Mouse (Mus musculus): ENCODE measurements around the gene Cd3eap. TPM values are rescaled to one million over a fixed set of nuclear protein-coding genes. Genes with fewer than 3 reads are reported as not detected.

Gene Cd3eap
- polyA plus RNA-seq, 1 experiment: 8.9 TPM

DNA sequence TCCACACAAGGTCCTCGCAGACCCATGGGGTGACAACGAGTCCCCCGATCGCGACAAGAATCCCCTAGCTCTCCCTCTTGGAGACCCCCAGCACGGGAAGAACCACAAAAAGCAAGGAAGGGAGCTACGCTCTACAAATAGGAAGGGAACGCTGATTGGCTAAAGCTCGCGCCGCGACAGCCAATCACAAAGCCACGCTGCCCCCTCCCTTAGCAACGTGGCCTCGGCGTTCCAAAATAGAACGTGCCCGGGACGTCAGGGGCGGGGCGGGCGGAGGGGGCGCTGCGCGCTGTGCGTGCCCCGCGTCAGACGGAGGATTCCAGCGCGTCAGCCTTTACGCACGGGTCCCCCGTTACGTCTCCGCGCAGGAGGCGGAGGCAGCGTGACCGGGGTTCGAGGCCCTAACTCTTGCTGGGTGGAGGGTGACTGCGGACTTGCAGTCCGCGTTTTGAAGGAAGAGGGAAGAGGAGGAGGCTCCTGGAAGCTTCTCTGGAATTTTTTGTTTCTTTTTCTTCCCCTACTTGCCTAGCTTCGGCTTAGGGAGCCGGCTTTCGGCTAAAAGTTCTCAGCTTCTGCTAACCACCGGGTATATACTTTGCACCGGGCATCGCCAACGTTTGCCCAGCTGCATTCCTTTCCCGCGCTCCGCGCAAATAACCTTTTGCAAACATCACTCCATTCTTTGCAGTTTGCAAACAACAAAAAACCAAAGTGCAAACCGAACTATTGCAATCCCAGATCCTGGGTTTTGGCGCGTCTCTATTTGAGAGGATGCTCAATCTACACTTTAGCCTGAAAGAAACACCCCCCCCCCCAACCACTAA, 50.6 kb downstream of the Cd3eap start:
- peak; percentile 86 for DNase-seq (ENCODE audit: low spot score)

DNA sequence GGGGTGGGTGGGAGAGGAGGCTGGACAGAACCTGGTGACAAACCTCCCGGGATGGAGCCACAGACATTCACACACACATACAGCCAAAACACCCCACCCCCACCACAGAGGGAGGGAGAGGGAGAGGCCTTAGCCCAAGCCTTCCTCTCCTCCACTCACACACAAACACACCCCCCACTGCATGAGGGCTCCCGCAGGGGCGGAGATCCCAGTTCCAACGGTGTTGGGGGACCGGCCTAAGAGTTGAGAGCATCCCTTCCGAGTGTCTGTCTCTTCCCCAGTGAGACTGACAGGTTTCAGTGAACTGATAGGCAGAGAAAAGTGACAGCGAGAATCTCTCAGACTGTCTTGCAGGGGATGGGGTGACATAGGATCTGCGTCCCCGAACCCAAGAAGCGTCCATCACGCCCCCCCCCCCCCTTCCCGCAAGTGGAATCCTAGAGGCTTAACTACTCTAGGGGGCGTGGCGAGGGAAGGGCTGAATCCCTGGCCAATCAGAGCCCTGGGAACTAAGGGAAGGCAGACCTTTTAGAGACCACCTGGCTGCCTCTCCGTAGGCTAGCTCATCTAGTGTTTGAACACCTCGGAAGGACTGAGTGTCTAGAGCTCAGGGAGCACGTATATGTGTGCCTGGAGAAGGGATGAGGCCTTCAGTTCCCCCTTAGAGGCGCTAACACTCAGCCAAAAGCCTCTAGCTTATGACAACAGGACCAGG, 51.4 kb downstream of the Cd3eap start:
- DNase-seq (ENCODE audit: low spot score): no peak

DNA sequence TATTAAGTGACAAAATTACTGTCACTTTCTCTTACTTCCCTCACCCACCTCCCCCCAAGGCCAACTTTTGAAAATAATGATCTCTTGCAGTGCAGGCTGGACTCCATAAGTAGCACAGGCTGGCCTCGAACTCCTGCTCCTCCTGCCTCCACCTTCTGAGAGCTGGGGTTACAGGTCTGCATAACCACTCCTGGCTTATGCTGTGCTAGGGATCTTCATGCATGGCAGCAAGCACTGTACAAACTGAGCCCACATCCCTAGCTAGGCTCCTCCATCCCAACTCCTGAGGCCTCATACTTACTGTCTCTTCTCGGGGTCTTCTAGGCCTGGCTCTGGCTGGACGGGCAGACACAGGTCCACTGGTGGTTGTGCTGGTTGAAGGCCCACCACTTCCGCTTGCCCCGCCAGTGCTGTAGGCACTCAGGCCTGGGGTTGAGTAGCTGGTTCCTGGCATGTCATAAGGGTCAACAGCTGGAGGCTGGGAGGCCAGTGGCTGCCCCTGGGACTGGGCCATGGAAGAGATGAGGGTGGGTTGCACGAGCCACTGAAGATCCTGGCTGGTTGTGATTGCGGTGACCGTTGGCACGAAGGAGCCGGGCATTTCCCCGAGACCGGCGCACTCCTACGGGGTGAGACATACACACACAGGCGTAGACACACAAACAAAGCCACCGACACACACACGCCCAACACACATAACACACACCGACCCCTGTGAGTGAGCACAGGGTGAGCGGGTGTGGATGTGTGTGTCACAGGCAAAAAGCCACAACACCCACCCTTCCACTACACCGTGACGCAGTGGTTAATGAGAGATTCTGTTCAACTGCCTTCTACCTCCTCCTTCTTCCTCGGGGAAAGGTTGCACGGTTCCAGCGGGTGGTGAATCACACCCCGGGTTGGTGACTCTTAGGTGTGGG, 52.2 kb downstream of the Cd3eap start:
- no peak for DNase-seq (ENCODE audit: low spot score)

Other genes with a start within 250 kb of the Cd3eap start
- gene Gm4969, start 241.1 kb downstream of the Cd3eap start, polyA plus RNA-seq (2012; rRNA removed): 0.13 and 0.40 TPM in 2 replicates
- gene Fbxo46, start 239.6 kb downstream of the Cd3eap start, polyA plus RNA-seq (2012; rRNA removed): 7.2 and 7.7 TPM in 2 replicates
- gene Qpctl, start 210.2 kb downstream of the Cd3eap start, polyA plus RNA-seq (2012; rRNA removed): 11.1 and 13.1 TPM in 2 replicates
- 122 and 124 TPM in 2 replicates for gene Snrpd2, start 209.8 kb downstream of the Cd3eap start, polyA plus RNA-seq (2012; rRNA removed)
- gene Gipr, start 193.4 kb downstream of the Cd3eap start, polyA plus RNA-seq (2012; rRNA removed): 0.09 and 0.28 TPM in 2 replicates
- 58.3 and 61.8 TPM in 2 replicates for gene Eml2, start 183.1 kb downstream of the Cd3eap start, polyA plus RNA-seq (2012; rRNA removed)
- gene Gpr4, start 146.9 kb downstream of the Cd3eap start, polyA plus RNA-seq (2012; rRNA removed): 13.5 and 14.3 TPM in 2 replicates
- 18.1 and 19.4 TPM in 2 replicates for gene Opa3, start 131.1 kb downstream of the Cd3eap start, polyA plus RNA-seq (2012; rRNA removed)
- gene Vasp, start 87.7 kb downstream of the Cd3eap start, polyA plus RNA-seq (2012; rRNA removed): 133 and 146 TPM in 2 replicates
- gene Ppm1n, start 79.4 kb downstream of the Cd3eap start, polyA plus RNA-seq (2012; rRNA removed): 0.04 and 0.29 TPM in 2 replicates
- gene Rtn2, start 76.9 kb downstream of the Cd3eap start, polyA plus RNA-seq (2012; rRNA removed): 36.2 and 45.7 TPM in 2 replicates
- 1.5 and 2.6 TPM in 2 replicates for gene Fosb, start 49.4 kb downstream of the Cd3eap start, polyA plus RNA-seq (2012; rRNA removed)
- 42.3 and 47.5 TPM in 2 replicates for gene Ercc1, start 14.7 kb downstream of the Cd3eap start, polyA plus RNA-seq (2012; rRNA removed)
- 16.5 and 19.6 TPM in 2 replicates for gene Ppp1r13l, start 266 bp upstream of the Cd3eap start, polyA plus RNA-seq (2012; rRNA removed)
- gene Ercc2, start 22.5 kb upstream of the Cd3eap start, polyA plus RNA-seq (2012; rRNA removed): 23.8 and 24.5 TPM in 2 replicates
- gene Klc3, start 44.6 kb upstream of the Cd3eap start, polyA plus RNA-seq (2012; rRNA removed): 6.5 and 7.9 TPM in 2 replicates
- 417 and 477 TPM in 2 replicates for gene Ckm, start 45.3 kb upstream of the Cd3eap start, polyA plus RNA-seq (2012; rRNA removed)
- 13.3 and 19.4 TPM in 2 replicates for gene Mark4, start 99.3 kb upstream of the Cd3eap start, polyA plus RNA-seq (2012; rRNA removed)
- gene Exoc3l2, start 103.8 kb upstream of the Cd3eap start, polyA plus RNA-seq (2012; rRNA removed): 8.4 and 10.2 TPM in 2 replicates
- gene Bloc1s3, start 148.9 kb upstream of the Cd3eap start, polyA plus RNA-seq (2012; rRNA removed): 6.6 and 7.4 TPM in 2 replicates
- 58.7 and 77.3 TPM in 2 replicates for gene Trappc6a, start 148.9 kb upstream of the Cd3eap start, polyA plus RNA-seq (2012; rRNA removed)
- 1.5 and 1.6 TPM in 2 replicates for gene Nkpd1, start 158.4 kb upstream of the Cd3eap start, polyA plus RNA-seq (2012; rRNA removed)
- gene Ppp1r37, start 203.6 kb upstream of the Cd3eap start, polyA plus RNA-seq (2012; rRNA removed): 61.4 and 64.8 TPM in 2 replicates
- 6.2 and 7.0 TPM in 2 replicates for gene Zfp296, start 217.8 kb upstream of the Cd3eap start, polyA plus RNA-seq (2012; rRNA removed)
- 69.0 TPM in 2 replicates for gene Gemin7, start 218.1 kb upstream of the Cd3eap start, polyA plus RNA-seq (2012; rRNA removed)
- 68.9 and 76.5 TPM in 2 replicates for gene Clasrp, start 245.0 kb upstream of the Cd3eap start, polyA plus RNA-seq (2012; rRNA removed)

Measured in urinary bladder, adult 2 months (tissue).